ENCODE assay signal across 9 mouse cellular contexts in the genomic region with DNA sequence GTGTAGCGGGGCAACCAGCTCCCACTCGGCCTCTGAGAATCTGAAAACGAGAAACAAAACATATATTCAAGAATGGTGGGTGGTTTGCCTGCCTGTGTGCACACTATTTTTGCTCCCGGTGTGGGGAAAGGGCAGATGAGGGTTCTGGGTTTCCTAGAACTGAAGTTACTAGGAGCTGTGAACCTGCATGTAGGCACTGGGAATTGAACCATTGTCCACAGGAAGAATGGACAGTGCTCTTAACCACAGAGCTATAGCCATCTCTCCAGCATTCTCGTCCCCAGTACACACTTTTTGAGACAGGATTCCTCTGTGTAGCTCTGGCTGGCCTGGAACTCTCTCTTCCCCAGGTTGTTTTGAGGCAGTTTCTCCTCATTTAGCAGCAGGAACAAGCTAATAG. TPM values are rescaled to one million over a fixed set of nuclear protein-coding genes. Genes with fewer than 3 reads are reported as not detected.
DNase-seq lines count a peak whose midpoint lies in the region; ATAC-seq and TF ChIP-seq lines count a peak whose summit lies in the region.
"Had no signal": no experiment of that assay in that cellular context is flagged by ENCODE, and none has a peak within 500 bp of the region (broad histone marks: within the 10 kb centered on the region; RNA-seq: fewer than 3 reads in every experiment).

No protein-coding gene starts in this region.

- H3K4me1 ChIP-seq in liver, embryonic 11.5 days (replicated peaks; ENCODE audit: control insufficient read depth, insufficient read depth, low read length): peaks cover 12% of the 10 kb centered on the region
- H3K4me1 ChIP-seq in embryonic fibroblast, embryonic 13.5 days (ENCODE audit: control insufficient read depth, insufficient read depth, low read length): peaks cover 11% of the 10 kb centered on the region
- H3K4me1 ChIP-seq in limb, embryonic 10.5 days: peaks cover 27% of the 10 kb centered on the region
- H3K4me1 ChIP-seq in neural tube, embryonic 14.5 days (ENCODE audit: control insufficient read depth, insufficient read depth, low read length): peaks cover 2% of the 10 kb centered on the region; the same call in 1 of the 2 replicates

- TF ChIP-seq CTCF in embryonic fibroblast, embryonic 13.5 days (IDR thresholded peaks at IDR 0.05; ENCODE audit: borderline replicate concordance, insufficient read depth, low read length): no peak

- no peak overlapping the region for H3K27ac ChIP-seq in liver, embryonic 11.5 days (ENCODE audit: low read depth, low read length)
- H3K27ac ChIP-seq in embryonic fibroblast, embryonic 13.5 days (ENCODE audit: insufficient read depth, low read length): no peak overlapping the region
- H3K27ac ChIP-seq in limb, embryonic 10.5 days: peak overlapping the region; percentile 89
- no peak overlapping the region for H3K27ac ChIP-seq in neural tube, embryonic 14.5 days (ENCODE audit: low read depth, low read length)

- H3K9me3 ChIP-seq in liver, embryonic 11.5 days (ENCODE audit: control insufficient read depth, low read length): no peaks in the 10 kb centered on the region
- H3K9me3 ChIP-seq in limb, embryonic 10.5 days (replicated peaks): no peaks in the 10 kb centered on the region
- H3K9me3 ChIP-seq in neural tube, embryonic 14.5 days (ENCODE audit: control insufficient read depth, low read length): no peaks in the 10 kb centered on the region

- no peaks in the 10 kb centered on the region; the same call in 1 of the 2 replicates for H3K27me3 ChIP-seq in liver, embryonic 11.5 days (replicated peaks; ENCODE audit: control insufficient read depth, insufficient read depth, low read length)
- peaks cover 14% of the 10 kb centered on the region for H3K27me3 ChIP-seq in limb, embryonic 10.5 days (ENCODE audit: low read depth, poor library complexity, severe bottlenecking)
- no peaks in the 10 kb centered on the region for H3K27me3 ChIP-seq in neural tube, embryonic 14.5 days (ENCODE audit: control insufficient read depth, insufficient read depth, low read length)

- peak overlapping the region; percentile 75 for H3K4me2 ChIP-seq in liver, embryonic 11.5 days
- peak overlapping the region; percentile 58; the same call in 1 of the 2 replicates for H3K4me2 ChIP-seq in neural tube, embryonic 14.5 days (ENCODE audit: low read depth, low read length)

- WGBS in liver, embryonic 11.5 days: 37% methylated on average over 5 of the region's 5 CpGs
- WGBS in limb, embryonic 10.5 days: 34% methylated on average over 5 of the region's 5 CpGs
- 21% methylated on average over 5 of the region's 5 CpGs for WGBS in neural tube, embryonic 14.5 days

- ATAC-seq in liver, embryonic 11.5 days (replicated peaks; ENCODE audit: low FRiP score): no peak
- no peak for ATAC-seq in neural tube, embryonic 14.5 days (ENCODE audit: low read depth)
- ATAC-seq in megakaryocyte-erythroid progenitor cell, adult 5-6 weeks (replicated peaks; ENCODE audit: low FRiP score, low TSS enrichment, poor library complexity, severe bottlenecking): no peak

- TF ChIP-seq POLR2A in embryonic fibroblast, embryonic 13.5 days (IDR thresholded peaks at IDR 0.05; ENCODE audit: low read depth, low read length): no peak

- H3K9ac ChIP-seq in liver, embryonic 11.5 days (ENCODE audit: low read depth, low read length): no peak overlapping the region
- H3K9ac ChIP-seq in neural tube, embryonic 14.5 days (replicated peaks; ENCODE audit: low read depth, low read length): no peak overlapping the region

- H3K36me3 ChIP-seq in liver, embryonic 11.5 days (ENCODE audit: control insufficient read depth, insufficient read depth, low read length): no peaks in the 10 kb centered on the region
- peaks cover 8% of the 10 kb centered on the region for H3K36me3 ChIP-seq in limb, embryonic 10.5 days
- no peaks in the 10 kb centered on the region for H3K36me3 ChIP-seq in neural tube, embryonic 14.5 days (ENCODE audit: control insufficient read depth, insufficient read depth, low read length)

- no peak overlapping the region for H3K4me3 ChIP-seq in liver, embryonic 11.5 days (ENCODE audit: low read depth, low read length)
- peak overlapping the region; percentile 61; the same call in 1 of the 2 replicates for H3K4me3 ChIP-seq in embryonic fibroblast, embryonic 13.5 days (ENCODE audit: insufficient read depth, low read length)
- peak overlapping the region; percentile 62 for H3K4me3 ChIP-seq in limb, embryonic 10.5 days
- peak overlapping the region; percentile 37; the same call in 1 of the 2 replicates for H3K4me3 ChIP-seq in neural tube, embryonic 14.5 days (ENCODE audit: low read depth, low read length)

- DNase-seq in liver, embryonic 11.5 days (ENCODE audit: low spot score): no peak
- no peak for DNase-seq in liver
- no peak for DNase-seq in limb, embryonic 10.5 days (ENCODE audit: low spot score)
- no peak for DNase-seq in right cerebral cortex, postnatal 10 days (ENCODE audit: low spot score in 2 of 2)
- DNase-seq in Muller cell, postnatal 12 days (ENCODE audit: inconsistent ontology term): no peak
- DNase-seq: lung, postnatal 10 days had no signal

RNA-seq across cellular contexts. Expression of a gene that starts 0.8 kb away (rescaled TPM):
- 1.7 and 2.5 TPM in 2 replicates for polyA plus RNA-seq in liver, embryonic 11.5 days (2014; fragmentation: Nextera tagmentation; extraction: Ambion mirVana)
- polyA plus RNA-seq in embryonic fibroblast, embryonic 13.5 days (2011; ENCODE audit: insufficient read length, low read depth, missing spikeins): 36.9 and 39.7 TPM in 2 replicates
- 1.9 and 2.4 TPM in 2 replicates for polyA plus RNA-seq in limb, embryonic 10.5 days (2016; fragmentation: Nextera tagmentation; extraction: Ambion mirVana)
- 2.9 and 3.5 TPM in 2 replicates for polyA plus RNA-seq in neural tube, embryonic 14.5 days (2014; fragmentation: Nextera tagmentation; extraction: Ambion mirVana)
- total RNA-seq in megakaryocyte-erythroid progenitor cell, adult 5-6 weeks (2014; fragmentation: Nextera tagmentation): 4.9 and 5.6 TPM in 2 replicates
- total RNA-seq in megakaryocyte-erythroid progenitor cell, adult 5-6 weeks (2017): 10.9 and 23.0 TPM in 2 replicates

RNA-seq across cellular contexts. Expression of a gene that starts 23.5 kb away (rescaled TPM):
- 103 and 110 TPM in 2 replicates for polyA plus RNA-seq in liver, embryonic 11.5 days (2014; fragmentation: Nextera tagmentation; extraction: Ambion mirVana)
- 32.8 and 35.1 TPM in 2 replicates for polyA plus RNA-seq in embryonic fibroblast, embryonic 13.5 days (2011; ENCODE audit: insufficient read length, low read depth, missing spikeins)
- polyA plus RNA-seq in limb, embryonic 10.5 days (2016; fragmentation: Nextera tagmentation; extraction: Ambion mirVana): 63.0 and 63.8 TPM in 2 replicates
- polyA plus RNA-seq in neural tube, embryonic 14.5 days (2014; fragmentation: Nextera tagmentation; extraction: Ambion mirVana): 66.1 and 72.1 TPM in 2 replicates
- 117 and 120 TPM in 2 replicates for total RNA-seq in megakaryocyte-erythroid progenitor cell, adult 5-6 weeks (2014; fragmentation: Nextera tagmentation)
- total RNA-seq in megakaryocyte-erythroid progenitor cell, adult 5-6 weeks (2017): 159 and 167 TPM in 2 replicates

RNA-seq across cellular contexts. Expression of a gene that starts 45.3 kb away (rescaled TPM):
- polyA plus RNA-seq in liver, embryonic 11.5 days (2014; fragmentation: Nextera tagmentation; extraction: Ambion mirVana): 0.32 TPM in 1 of 2 replicates, not detected in the other
- polyA plus RNA-seq in embryonic fibroblast, embryonic 13.5 days (2011; ENCODE audit: insufficient read length, low read depth, missing spikeins): not detected in 2 replicates
- not detected in 2 replicates for polyA plus RNA-seq in limb, embryonic 10.5 days (2016; fragmentation: Nextera tagmentation; extraction: Ambion mirVana)
- polyA plus RNA-seq in neural tube, embryonic 14.5 days (2014; fragmentation: Nextera tagmentation; extraction: Ambion mirVana): not detected in 2 replicates
- not detected in 2 replicates for total RNA-seq in megakaryocyte-erythroid progenitor cell, adult 5-6 weeks (2014; fragmentation: Nextera tagmentation)
- total RNA-seq in megakaryocyte-erythroid progenitor cell, adult 5-6 weeks (2017): not detected in 2 replicates

RNA-seq across cellular contexts. Expression of a gene that starts 54.9 kb away (rescaled TPM):
- not detected in 2 replicates for polyA plus RNA-seq in liver, embryonic 11.5 days (2014; fragmentation: Nextera tagmentation; extraction: Ambion mirVana)
- not detected in 2 replicates for polyA plus RNA-seq in embryonic fibroblast, embryonic 13.5 days (2011; ENCODE audit: insufficient read length, low read depth, missing spikeins)
- polyA plus RNA-seq in limb, embryonic 10.5 days (2016; fragmentation: Nextera tagmentation; extraction: Ambion mirVana): not detected in 2 replicates
- 0.44 TPM in 1 of 2 replicates, not detected in the other for polyA plus RNA-seq in neural tube, embryonic 14.5 days (2014; fragmentation: Nextera tagmentation; extraction: Ambion mirVana)
- not detected in 2 replicates for total RNA-seq in megakaryocyte-erythroid progenitor cell, adult 5-6 weeks (2014; fragmentation: Nextera tagmentation)
- not detected in 2 replicates for total RNA-seq in megakaryocyte-erythroid progenitor cell, adult 5-6 weeks (2017)
